Comparison of ENCODE assay signal across 22 mouse cellular contexts in genomic region chr12:13208517-13208916, GRCm38 (mm10). TPM values are rescaled to one million over a fixed set of nuclear protein-coding genes. Genes with fewer than 3 reads are reported as not detected.
DNase-seq lines count a peak whose midpoint lies in the region; ATAC-seq and TF ChIP-seq lines count a peak whose summit lies in the region.
"Had no signal": no experiment of that assay in that cellular context is flagged by ENCODE, and none has a peak within 500 bp of the region (broad histone marks: within the 10 kb centered on the region; RNA-seq: fewer than 3 reads in every experiment).

No protein-coding gene starts in this region.

- H3K27me3 ChIP-seq in hindbrain, embryonic 11.5 days (ENCODE audit: control insufficient read depth, insufficient read depth, low read length) = no peaks in the 10 kb centered on the region
- H3K27me3 ChIP-seq in hindbrain, postnatal 0 days (ENCODE audit: insufficient read depth, low read length) = no peaks in the 10 kb centered on the region
- H3K27me3 ChIP-seq in midbrain, embryonic 10.5 days (ENCODE audit: low read depth, poor library complexity, severe bottlenecking) = peaks cover 9% of the 10 kb centered on the region; the same call in 1 of the 2 replicates
- H3K27me3 ChIP-seq in midbrain, embryonic 16.5 days (ENCODE audit: control insufficient read depth, insufficient read depth, low read depth, low read length) = no peaks in the 10 kb centered on the region
- H3K27me3 ChIP-seq in embryonic facial prominence, embryonic 10.5 days (replicated peaks; ENCODE audit: low read depth, poor library complexity, severe bottlenecking) = peaks cover 17% of the 10 kb centered on the region; the same call in 1 of the 2 replicates
- H3K27me3 ChIP-seq: hindbrain, embryonic 15.5 days had no signal

- DNase-seq in hindbrain, embryonic 11.5 days (ENCODE audit: low spot score) = peak; percentile 30
- DNase-seq in hindbrain, postnatal 0 days (ENCODE audit: low spot score) = no peak
- peak; percentile 12 for DNase-seq in midbrain, embryonic 10.5 days (ENCODE audit: low spot score)
- no peak for DNase-seq in embryonic facial prominence, embryonic 10.5 days (ENCODE audit: low spot score)
- peak; percentile 31 for DNase-seq in retina, embryonic 14.5 days (ENCODE audit: low spot score)
- no peak for DNase-seq in adrenal gland, postnatal 10 days
- DNase-seq: adrenal gland, postnatal 14 days; cerebellum, adult 11 months; cerebellum, postnatal 10 days; gastrocnemius, adult 2 months; lung, adult 18-20 months; lung, postnatal 14 days; right cerebral cortex, postnatal 14 days; spleen, adult 18-20 months; thymus, postnatal 36 days had no signal

- ATAC-seq in hindbrain, embryonic 11.5 days (ENCODE audit: low FRiP score) = peak; percentile 55; the same call in 1 of the 2 replicates
- ATAC-seq in hindbrain, postnatal 0 days = no peak
- ATAC-seq in midbrain, embryonic 16.5 days = no peak
- ATAC-seq: activated CD4-positive, CD25-positive, alpha-beta regulatory T cell, adult 4 months; intestine, embryonic 16.5 days had no signal

- no peak for TF ChIP-seq CTCF in hindbrain, postnatal 0 days (IDR thresholded peaks at IDR 0.05; ENCODE audit: low read depth)

- H3K4me2 ChIP-seq in hindbrain, embryonic 11.5 days (replicated peaks; ENCODE audit: low read depth, low read length) = no peak overlapping the region
- H3K4me2 ChIP-seq in hindbrain, postnatal 0 days (ENCODE audit: low read depth, low read length) = no peak overlapping the region
- no peak overlapping the region for H3K4me2 ChIP-seq in midbrain, embryonic 16.5 days (ENCODE audit: low read length)
- H3K4me2 ChIP-seq: hindbrain, embryonic 15.5 days; neural tube, embryonic 13.5 days had no signal

- no peak overlapping the region for H3K9ac ChIP-seq in hindbrain, embryonic 11.5 days (ENCODE audit: low read depth, low read length)
- no peak overlapping the region for H3K9ac ChIP-seq in hindbrain, postnatal 0 days (replicated peaks; ENCODE audit: low read length)
- no peak overlapping the region for H3K9ac ChIP-seq in midbrain, embryonic 16.5 days (ENCODE audit: low read depth, low read length)
- H3K9ac ChIP-seq: hindbrain, embryonic 15.5 days; neural tube, embryonic 13.5 days had no signal

- peak overlapping the region; percentile 19; the same call in 1 of the 2 replicates for H3K27ac ChIP-seq in hindbrain, embryonic 11.5 days (ENCODE audit: low read depth, low read length)
- H3K27ac ChIP-seq in hindbrain, postnatal 0 days = no peak overlapping the region
- H3K27ac ChIP-seq in midbrain, embryonic 10.5 days (replicated peaks) = peak overlapping the region; percentile 82
- H3K27ac ChIP-seq in midbrain, embryonic 16.5 days (ENCODE audit: low read length) = no peak overlapping the region
- H3K27ac ChIP-seq in embryonic facial prominence, embryonic 10.5 days (replicated peaks) = peak overlapping the region; percentile 78; the same call in 1 of the 2 replicates
- H3K27ac ChIP-seq: gastrocnemius, adult 2 months; hindbrain, embryonic 15.5 days; neural tube, embryonic 13.5 days had no signal

- H3K9me3 ChIP-seq in hindbrain, embryonic 11.5 days (ENCODE audit: control insufficient read depth, low read length) = no peaks in the 10 kb centered on the region
- no peaks in the 10 kb centered on the region for H3K9me3 ChIP-seq in hindbrain, postnatal 0 days (ENCODE audit: low read length)
- no peaks in the 10 kb centered on the region for H3K9me3 ChIP-seq in midbrain, embryonic 10.5 days (replicated peaks)
- 0 out of 2 replicates have a peak, but pooled peaks cover 4% of the 10 kb centered on the region for H3K9me3 ChIP-seq in midbrain, embryonic 16.5 days (replicated peaks; ENCODE audit: control insufficient read depth, low read length, poor library complexity, severe bottlenecking)
- H3K9me3 ChIP-seq in embryonic facial prominence, embryonic 10.5 days = no peaks in the 10 kb centered on the region
- H3K9me3 ChIP-seq: heart, embryonic 10.5 days; hindbrain, embryonic 15.5 days; neural tube, embryonic 13.5 days had no signal

- H3K36me3 ChIP-seq in hindbrain, embryonic 11.5 days (ENCODE audit: control insufficient read depth, insufficient read depth, low read length) = no peaks in the 10 kb centered on the region
- H3K36me3 ChIP-seq in hindbrain, postnatal 0 days (ENCODE audit: insufficient read depth, low read length) = no peaks in the 10 kb centered on the region
- H3K36me3 ChIP-seq in midbrain, embryonic 10.5 days = no peaks in the 10 kb centered on the region
- H3K36me3 ChIP-seq in midbrain, embryonic 16.5 days (ENCODE audit: control insufficient read depth, insufficient read depth, low read length) = no peaks in the 10 kb centered on the region
- H3K36me3 ChIP-seq in embryonic facial prominence, embryonic 10.5 days (replicated peaks) = no peaks in the 10 kb centered on the region
- H3K36me3 ChIP-seq: heart, embryonic 10.5 days; hindbrain, embryonic 15.5 days; neural tube, embryonic 13.5 days had no signal

- 6% methylated on average over 1 of the region's 1 CpGs for WGBS in hindbrain, embryonic 11.5 days
- 52% methylated on average over 1 of the region's 1 CpGs for WGBS in hindbrain, postnatal 0 days
- WGBS in midbrain, embryonic 10.5 days = 24% methylated on average over 1 of the region's 1 CpGs
- 33% methylated on average over 1 of the region's 1 CpGs for WGBS in midbrain, embryonic 16.5 days
- WGBS in embryonic facial prominence, embryonic 10.5 days = 47% methylated on average over 1 of the region's 1 CpGs

- no peaks in the 10 kb centered on the region for H3K4me1 ChIP-seq in hindbrain, embryonic 11.5 days (replicated peaks; ENCODE audit: control insufficient read depth, insufficient read depth, low read length)
- H3K4me1 ChIP-seq in hindbrain, postnatal 0 days (ENCODE audit: insufficient read depth, low read length) = no peaks in the 10 kb centered on the region
- H3K4me1 ChIP-seq in midbrain, embryonic 10.5 days = peaks cover 44% of the 10 kb centered on the region
- H3K4me1 ChIP-seq in midbrain, embryonic 16.5 days (ENCODE audit: control insufficient read depth, insufficient read depth, low read length) = no peaks in the 10 kb centered on the region
- H3K4me1 ChIP-seq in embryonic facial prominence, embryonic 10.5 days = peaks cover 39% of the 10 kb centered on the region

- no peak overlapping the region for H3K4me3 ChIP-seq in hindbrain, embryonic 11.5 days (ENCODE audit: low read depth, low read length)
- no peak overlapping the region for H3K4me3 ChIP-seq in hindbrain, postnatal 0 days (ENCODE audit: low read length)
- H3K4me3 ChIP-seq in midbrain, embryonic 10.5 days = no peak overlapping the region
- no peak overlapping the region for H3K4me3 ChIP-seq in midbrain, embryonic 16.5 days (ENCODE audit: low read depth, low read length)
- no peak overlapping the region for H3K4me3 ChIP-seq in embryonic facial prominence, embryonic 10.5 days
- H3K4me3 ChIP-seq: gastrocnemius, adult 2 months; heart, embryonic 10.5 days; hindbrain, embryonic 15.5 days; megakaryocyte, embryonic 14.5 days; neural tube, embryonic 13.5 days had no signal

RNA-seq across cellular contexts. Expression of gene Ddx1, which starts 40.5 kb away (rescaled TPM):
- polyA plus RNA-seq in hindbrain, embryonic 11.5 days (2014; fragmentation: Nextera tagmentation; extraction: Ambion mirVana) = 171 and 208 TPM in 2 replicates
- 29.2 and 29.4 TPM in 2 replicates for total RNA-seq in hindbrain, postnatal 0 days (2014; rRNA removed)
- 120 and 130 TPM in 2 replicates for polyA plus RNA-seq in hindbrain, postnatal 0 days (2015; fragmentation: Nextera tagmentation; extraction: Ambion mirVana)
- 194 and 202 TPM in 2 replicates for polyA plus RNA-seq in midbrain, embryonic 10.5 days (2016; fragmentation: Nextera tagmentation; extraction: Ambion mirVana)
- polyA plus RNA-seq in midbrain, embryonic 16.5 days (2015; fragmentation: Nextera tagmentation; extraction: Ambion mirVana) = 139 and 141 TPM in 2 replicates
- polyA plus RNA-seq in embryonic facial prominence, embryonic 10.5 days (2016; fragmentation: Nextera tagmentation; extraction: Ambion mirVana) = 199 and 202 TPM in 2 replicates
- 100 to 1,000 TPM in 1 of 2 experiments, 10 to 100 TPM in 1; 97.6 to 104 TPM for total RNA-seq in adrenal gland, postnatal 10 days (2021)

Comparison
In these comparisons a context has a peak if more than half of its experiments do, and no peak if none do; other contexts are left out.
1. DNase-seq: peak in hindbrain, embryonic 11.5 days (single experiment), midbrain, embryonic 10.5 days (single experiment) and retina, embryonic 14.5 days (single experiment); none in hindbrain, postnatal 0 days (single experiment), embryonic facial prominence, embryonic 10.5 days (single experiment) and adrenal gland, postnatal 10 days (single experiment).
2. H3K27ac ChIP-seq: peak in hindbrain, embryonic 11.5 days (single experiment), midbrain, embryonic 10.5 days (single experiment) and embryonic facial prominence, embryonic 10.5 days (single experiment); none in hindbrain, postnatal 0 days (single experiment) and midbrain, embryonic 16.5 days (single experiment).